Comparison of ENCODE assay signal across 11 mouse cellular contexts in the genomic region with DNA sequence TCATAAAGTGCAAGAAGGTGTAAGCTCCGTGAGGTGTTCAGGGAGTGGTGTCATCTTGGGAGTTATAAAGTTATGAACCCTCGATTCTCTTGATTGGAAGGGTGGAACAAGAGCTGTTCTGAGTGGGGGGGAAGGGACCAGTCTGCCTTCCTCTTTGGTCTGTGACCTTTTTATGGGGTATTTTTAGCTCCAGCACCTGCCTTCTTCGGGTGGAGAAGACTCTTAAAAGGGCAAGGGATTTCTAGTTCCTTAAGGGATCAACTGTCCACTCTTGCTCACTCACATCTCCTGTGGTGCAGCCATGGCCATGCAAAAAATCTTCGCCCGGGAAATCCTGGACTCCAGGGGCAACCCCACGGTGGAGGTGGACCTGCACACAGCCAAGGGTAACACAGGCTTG. TPM values are rescaled to one million over a fixed set of nuclear protein-coding genes. Genes with fewer than 3 reads are reported as not detected.
DNase-seq lines count a peak whose midpoint lies in the region; ATAC-seq lines count a peak whose summit lies in the region.
"Had no signal": no experiment of that assay in that cellular context is flagged by ENCODE, and none has a peak within 500 bp of the region (broad histone marks: within the 10 kb centered on the region; RNA-seq: fewer than 3 reads in every experiment).

No protein-coding gene starts in this region.

- H3K27ac ChIP-seq in heart, embryonic 11.5 days (ENCODE audit: low read depth, low read length), result peak overlapping the region; percentile 99
- H3K27ac ChIP-seq in embryonic facial prominence, embryonic 12.5 days, result peak overlapping the region; percentile 99
- H3K27ac ChIP-seq in limb, embryonic 12.5 days, result peak overlapping the region; percentile 98
- H3K27ac ChIP-seq: hindbrain, embryonic 13.5 days; layer of hippocampus, adult 2 months; liver, embryonic 14.5 days had no signal

- 32% methylated on average over 6 of the region's 6 CpGs for WGBS in heart, embryonic 11.5 days (ENCODE audit: insufficient replicate concordance)
- WGBS in embryonic facial prominence, embryonic 12.5 days, result 46% methylated on average over 6 of the region's 6 CpGs
- 51% methylated on average over 6 of the region's 6 CpGs for WGBS in limb, embryonic 12.5 days

- ATAC-seq in heart, embryonic 11.5 days (replicated peaks; ENCODE audit: insufficient number of reproducible peaks, low FRiP score, low TSS enrichment), result no peak
- no peak for ATAC-seq in megakaryocyte, adult 5-6 weeks (ENCODE audit: poor library complexity, severe bottlenecking)
- no peak for ATAC-seq in embryonic facial prominence, embryonic 12.5 days (ENCODE audit: insufficient number of reproducible peaks, insufficient read depth, low FRiP score, low TSS enrichment)
- ATAC-seq in limb, embryonic 12.5 days (ENCODE audit: insufficient number of reproducible peaks, insufficient read depth, low FRiP score, low TSS enrichment, low read depth), result no peak

- no peak for DNase-seq in heart, postnatal 36 days
- no peak for DNase-seq in cerebellum, adult 11 months
- no peak for DNase-seq in layer of hippocampus, postnatal 14 days (ENCODE audit: low spot score in 2 of 2)

- H3K36me3 ChIP-seq in heart, embryonic 11.5 days (ENCODE audit: control insufficient read depth, insufficient read depth, low read length), result peaks cover 8% of the 10 kb centered on the region
- peaks cover 46% of the 10 kb centered on the region for H3K36me3 ChIP-seq in megakaryocyte, embryonic 14.5 days (replicated peaks; ENCODE audit: low read length)
- peaks cover 27% of the 10 kb centered on the region for H3K36me3 ChIP-seq in embryonic facial prominence, embryonic 12.5 days
- H3K36me3 ChIP-seq in limb, embryonic 12.5 days, result peaks cover 39% of the 10 kb centered on the region

- H3K4me1 ChIP-seq in heart, embryonic 11.5 days (ENCODE audit: control insufficient read depth, insufficient read depth, low read length), result peaks cover 30% of the 10 kb centered on the region
- peaks cover 65% of the 10 kb centered on the region for H3K4me1 ChIP-seq in megakaryocyte, embryonic 14.5 days
- H3K4me1 ChIP-seq in embryonic facial prominence, embryonic 12.5 days, result peaks cover 39% of the 10 kb centered on the region
- peaks cover 40% of the 10 kb centered on the region for H3K4me1 ChIP-seq in limb, embryonic 12.5 days (replicated peaks)

- peak overlapping the region; percentile 100 for H3K9ac ChIP-seq in heart, embryonic 11.5 days (ENCODE audit: low read depth, low read length)
- no peak overlapping the region for H3K9ac ChIP-seq in embryonic facial prominence, embryonic 12.5 days
- 0 out of 2 replicates have a peak overlapping the region, but pooled peaks have one; percentile 37 for H3K9ac ChIP-seq in limb, embryonic 12.5 days (replicated peaks)
- H3K9ac ChIP-seq: liver, embryonic 14.5 days had no signal

- H3K27me3 ChIP-seq in heart, embryonic 11.5 days (ENCODE audit: control insufficient read depth, insufficient read depth, low read length), result no peaks in the 10 kb centered on the region
- no peaks in the 10 kb centered on the region for H3K27me3 ChIP-seq in megakaryocyte, embryonic 14.5 days (replicated peaks)
- no peaks in the 10 kb centered on the region for H3K27me3 ChIP-seq in embryonic facial prominence, embryonic 12.5 days
- H3K27me3 ChIP-seq in limb, embryonic 12.5 days, result no peaks in the 10 kb centered on the region

- peak overlapping the region; percentile 82 for H3K4me2 ChIP-seq in heart, embryonic 11.5 days
- H3K4me2 ChIP-seq in embryonic facial prominence, embryonic 12.5 days (replicated peaks), result 0 out of 2 replicates have a peak overlapping the region, but pooled peaks have one; percentile 9
- H3K4me2 ChIP-seq in limb, embryonic 12.5 days, result peak overlapping the region; percentile 97

- peak overlapping the region; percentile 100 for H3K4me3 ChIP-seq in heart, embryonic 11.5 days (ENCODE audit: low read depth, low read length)
- peak overlapping the region; percentile 14 for H3K4me3 ChIP-seq in megakaryocyte, embryonic 14.5 days (replicated peaks)
- no peak overlapping the region for H3K4me3 ChIP-seq in embryonic facial prominence, embryonic 12.5 days
- H3K4me3 ChIP-seq in limb, embryonic 12.5 days (replicated peaks), result 0 out of 2 replicates have a peak overlapping the region, but pooled peaks have one; percentile 11
- H3K4me3 ChIP-seq: hindbrain, embryonic 13.5 days; layer of hippocampus, adult 2 months had no signal

- no peaks in the 10 kb centered on the region for H3K9me3 ChIP-seq in heart, embryonic 11.5 days (replicated peaks; ENCODE audit: control insufficient read depth, low read length)
- no peaks in the 10 kb centered on the region for H3K9me3 ChIP-seq in megakaryocyte, embryonic 14.5 days
- H3K9me3 ChIP-seq in embryonic facial prominence, embryonic 12.5 days, result no peaks in the 10 kb centered on the region
- no peaks in the 10 kb centered on the region for H3K9me3 ChIP-seq in limb, embryonic 12.5 days
- H3K9me3 ChIP-seq: hindbrain, embryonic 13.5 days had no signal

- intact Hi-C loops in heart, postnatal 36 days (cut with DNase I), result loop anchor here (10.0 kb wide), 1 partner anchor 663 kb away; the partner anchor contains the start of genes Gabarap and Phf23

RNA-seq across cellular contexts. Expression of gene Eno3, which starts 0.6 kb away (rescaled TPM):
- 272 and 313 TPM in 2 replicates for polyA plus RNA-seq in heart, embryonic 11.5 days (2014; fragmentation: Nextera tagmentation; extraction: Ambion mirVana)
- 1,000 to 10,000 TPM; 1,887 to 1,957 TPM for total RNA-seq in heart, postnatal 36 days (2021)
- polyA plus RNA-seq in megakaryocyte, embryonic 14.5 days (2012; ENCODE audit: insufficient read depth, low replicate concordance), result 4.2 and 8.4 TPM in 2 replicates
- 6.3 and 7.8 TPM in 2 replicates for total RNA-seq in megakaryocyte, adult 5-6 weeks (2015)
- total RNA-seq in megakaryocyte, adult 5-6 weeks (2017), result 5.9 and 8.2 TPM in 2 replicates
- polyA plus RNA-seq in embryonic facial prominence, embryonic 12.5 days (2016; fragmentation: Nextera tagmentation; extraction: Ambion mirVana), result 20.1 and 27.9 TPM in 2 replicates
- 34.2 and 38.2 TPM in 2 replicates for polyA plus RNA-seq in limb, embryonic 12.5 days (2016; fragmentation: Nextera tagmentation; extraction: Ambion mirVana)
- total RNA-seq in layer of hippocampus, postnatal 14 days (2021), result 10 to 100 TPM in 1 of 2 experiments, 1 to 10 TPM in 1; 5.9 to 10.1 TPM

RNA-seq across cellular contexts. Expression of gene Pfn1, which starts 3.1 kb away (rescaled TPM):
- polyA plus RNA-seq in heart, embryonic 11.5 days (2014; fragmentation: Nextera tagmentation; extraction: Ambion mirVana), result 1,771 and 1,932 TPM in 2 replicates
- 100 to 1,000 TPM; 283 to 296 TPM for total RNA-seq in heart, postnatal 36 days (2021)
- polyA plus RNA-seq in megakaryocyte, embryonic 14.5 days (2012; ENCODE audit: insufficient read depth, low replicate concordance), result 9,580 and 14,702 TPM in 2 replicates
- total RNA-seq in megakaryocyte, adult 5-6 weeks (2015), result 1,800 and 1,907 TPM in 2 replicates
- 869 and 896 TPM in 2 replicates for total RNA-seq in megakaryocyte, adult 5-6 weeks (2017)
- polyA plus RNA-seq in embryonic facial prominence, embryonic 12.5 days (2016; fragmentation: Nextera tagmentation; extraction: Ambion mirVana), result 1,467 and 1,498 TPM in 2 replicates
- 1,494 and 1,514 TPM in 2 replicates for polyA plus RNA-seq in limb, embryonic 12.5 days (2016; fragmentation: Nextera tagmentation; extraction: Ambion mirVana)
- total RNA-seq in layer of hippocampus, postnatal 14 days (2021), result 100 to 1,000 TPM; 340 to 380 TPM

RNA-seq across cellular contexts. Expression of gene Slc25a11, which starts 10.3 kb away (rescaled TPM):
- 221 and 245 TPM in 2 replicates for polyA plus RNA-seq in heart, embryonic 11.5 days (2014; fragmentation: Nextera tagmentation; extraction: Ambion mirVana)
- total RNA-seq in heart, postnatal 36 days (2021), result 100 to 1,000 TPM; 570 to 607 TPM
- polyA plus RNA-seq in megakaryocyte, embryonic 14.5 days (2012; ENCODE audit: insufficient read depth, low replicate concordance), result 15.7 and 78.7 TPM in 2 replicates
- 78.9 and 93.0 TPM in 2 replicates for total RNA-seq in megakaryocyte, adult 5-6 weeks (2015)
- 63.4 and 66.1 TPM in 2 replicates for total RNA-seq in megakaryocyte, adult 5-6 weeks (2017)
- 159 and 160 TPM in 2 replicates for polyA plus RNA-seq in embryonic facial prominence, embryonic 12.5 days (2016; fragmentation: Nextera tagmentation; extraction: Ambion mirVana)
- 161 and 163 TPM in 2 replicates for polyA plus RNA-seq in limb, embryonic 12.5 days (2016; fragmentation: Nextera tagmentation; extraction: Ambion mirVana)
- 100 to 1,000 TPM; 124 to 127 TPM for total RNA-seq in layer of hippocampus, postnatal 14 days (2021)

RNA-seq across cellular contexts. Expression of gene Rnf167, which starts 10.5 kb away (rescaled TPM):
- 66.8 and 76.9 TPM in 2 replicates for polyA plus RNA-seq in heart, embryonic 11.5 days (2014; fragmentation: Nextera tagmentation; extraction: Ambion mirVana)
- total RNA-seq in heart, postnatal 36 days (2021), result 10 to 100 TPM; 52.5 to 57.9 TPM
- 102 and 125 TPM in 2 replicates for polyA plus RNA-seq in megakaryocyte, embryonic 14.5 days (2012; ENCODE audit: insufficient read depth, low replicate concordance)
- total RNA-seq in megakaryocyte, adult 5-6 weeks (2015), result 75.6 and 82.1 TPM in 2 replicates
- total RNA-seq in megakaryocyte, adult 5-6 weeks (2017), result 57.4 and 60.0 TPM in 2 replicates
- 96.5 and 104 TPM in 2 replicates for polyA plus RNA-seq in embryonic facial prominence, embryonic 12.5 days (2016; fragmentation: Nextera tagmentation; extraction: Ambion mirVana)
- 95.8 and 104 TPM in 2 replicates for polyA plus RNA-seq in limb, embryonic 12.5 days (2016; fragmentation: Nextera tagmentation; extraction: Ambion mirVana)
- 10 to 100 TPM; 70.2 to 72.3 TPM for total RNA-seq in layer of hippocampus, postnatal 14 days (2021)

RNA-seq across cellular contexts. Expression of gene Spag7, which starts 11.6 kb away (rescaled TPM):
- 187 and 201 TPM in 2 replicates for polyA plus RNA-seq in heart, embryonic 11.5 days (2014; fragmentation: Nextera tagmentation; extraction: Ambion mirVana)
- 10 to 100 TPM; 95.0 to 98.6 TPM for total RNA-seq in heart, postnatal 36 days (2021)
- 40.5 and 288 TPM in 2 replicates for polyA plus RNA-seq in megakaryocyte, embryonic 14.5 days (2012; ENCODE audit: insufficient read depth, low replicate concordance)
- total RNA-seq in megakaryocyte, adult 5-6 weeks (2015), result 78.5 and 83.3 TPM in 2 replicates
- total RNA-seq in megakaryocyte, adult 5-6 weeks (2017), result 67.0 and 83.5 TPM in 2 replicates
- 143 and 149 TPM in 2 replicates for polyA plus RNA-seq in embryonic facial prominence, embryonic 12.5 days (2016; fragmentation: Nextera tagmentation; extraction: Ambion mirVana)
- polyA plus RNA-seq in limb, embryonic 12.5 days (2016; fragmentation: Nextera tagmentation; extraction: Ambion mirVana), result 151 TPM in 2 replicates
- total RNA-seq in layer of hippocampus, postnatal 14 days (2021), result 10 to 100 TPM; 45.8 to 53.7 TPM

Comparison
In these comparisons a context has a peak if more than half of its experiments do, and no peak if none do; other contexts are left out.
1. H3K4me2 ChIP-seq: peak in every context shown above with its lines; median percentile 97 in limb, embryonic 12.5 days; 82 in heart, embryonic 11.5 days; 9 in embryonic facial prominence, embryonic 12.5 days.